ENCODE assay signal across 13 mouse cellular contexts in the genomic region with DNA sequence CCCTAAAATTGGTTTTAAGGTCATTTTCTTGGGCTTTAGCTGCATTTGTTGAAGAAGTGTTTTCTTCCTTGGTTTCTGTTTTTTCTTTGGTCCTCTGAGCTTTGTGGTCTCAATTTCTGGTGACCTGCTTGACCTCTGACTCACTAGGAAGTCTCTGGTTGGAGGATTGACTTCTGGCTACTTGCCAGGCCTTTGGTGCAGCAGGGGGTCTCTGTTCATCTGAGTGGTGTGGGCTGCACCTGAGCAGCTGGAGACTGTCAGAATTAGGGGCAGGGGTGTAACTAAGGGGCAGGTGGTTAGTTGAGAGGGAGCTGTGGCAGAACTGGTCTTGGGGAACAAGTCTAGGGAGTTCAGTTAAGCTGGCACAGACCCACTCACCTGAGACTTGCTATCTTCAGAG. TPM values are rescaled to one million over a fixed set of nuclear protein-coding genes. Genes with fewer than 3 reads are reported as not detected.
DNase-seq lines count a peak whose midpoint lies in the region.
"Had no signal": no experiment of that assay in that cellular context is flagged by ENCODE, and none has a peak within 500 bp of the region (broad histone marks: within the 10 kb centered on the region; RNA-seq: fewer than 3 reads in every experiment).

No protein-coding gene starts in this region.

- DNase-seq in cerebellum, postnatal 14 days = peak; percentile 10 to 13
- no peak for DNase-seq in cerebellum, adult 9-11 months
- DNase-seq in left cerebral cortex, postnatal 4 days = peak; percentile 1
- no peak for DNase-seq in left cerebral cortex, postnatal 14 days (ENCODE audit: low spot score in 2 of 2)
- DNase-seq in ES-CJ7 (ENCODE audit: low read depth, low spot score) = peak; percentile 66
- DNase-seq in mesoderm, embryonic 11.5 days (ENCODE audit: low read depth, low spot score) = peak; percentile 12
- no peak for DNase-seq in gastrocnemius, postnatal 10 days
- DNase-seq in lung, postnatal 4 days = no peak
- DNase-seq: cerebellum, adult 2 months; kidney, adult 11 months; right cerebral cortex, postnatal 14 days; spleen, adult 18-20 months; thymus, postnatal 36 days had no signal

- intact Hi-C loops in left cerebral cortex, postnatal 4 days (cut with DNase I) = loop anchor here (10.0 kb wide), 1 partner anchor 46 kb away; no protein-coding TSS in a partner anchor
- intact Hi-C loops in left cerebral cortex, postnatal 14 days (cut with DNase I) = loop anchor here (10.0 kb wide), 1 partner anchor 46 kb away; no protein-coding TSS in a partner anchor

RNA-seq across cellular contexts. Expression of a gene that starts 47.6 kb away (rescaled TPM):
- 10 to 100 TPM; 24.8 to 25.7 TPM for total RNA-seq in left cerebral cortex, postnatal 4 days (2021)
- 10 to 100 TPM; 27.3 to 28.2 TPM for total RNA-seq in left cerebral cortex, postnatal 14 days (2021)
- total RNA-seq in gastrocnemius, postnatal 10 days (2021) = 10 to 100 TPM; 39.5 to 43.0 TPM

RNA-seq across cellular contexts. Expression of a gene that starts 49.7 kb away (rescaled TPM):
- 10 to 100 TPM; 16.9 to 19.4 TPM for total RNA-seq in left cerebral cortex, postnatal 4 days (2021)
- total RNA-seq in left cerebral cortex, postnatal 14 days (2021) = 1 to 10 TPM; 5.7 to 6.4 TPM
- total RNA-seq in gastrocnemius, postnatal 10 days (2021) = 10 to 100 TPM; 14.2 to 14.5 TPM

Comparison
In these comparisons a context has a peak if more than half of its experiments do, and no peak if none do; other contexts are left out.
1. DNase-seq: peak in cerebellum, postnatal 14 days (2 of 2), left cerebral cortex, postnatal 4 days (single experiment), ES-CJ7 (single experiment) and mesoderm, embryonic 11.5 days (single experiment); none in cerebellum, adult 9-11 months (single experiment), left cerebral cortex, postnatal 14 days (0 of 2), gastrocnemius, postnatal 10 days (single experiment) and lung, postnatal 4 days (0 of 2).